In the genomic region with DNA sequence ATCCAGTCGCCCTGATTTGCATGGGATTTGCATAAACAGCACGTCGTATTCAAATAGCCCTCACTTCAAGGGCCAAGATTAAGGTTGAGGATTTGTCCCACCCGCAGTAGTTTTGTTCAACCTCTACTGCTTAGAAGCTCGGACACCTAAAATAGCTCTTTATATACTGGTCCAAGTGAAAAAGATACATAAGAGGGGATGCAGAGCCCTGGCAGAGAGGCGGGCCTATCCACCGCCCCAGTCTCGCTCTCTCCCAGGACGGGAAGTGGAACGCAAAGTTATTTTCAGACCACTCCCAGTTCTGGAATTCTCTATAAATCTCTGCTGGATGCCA, we compare ENCODE assay signal across 9 mouse cellular contexts. TPM values are rescaled to one million over a fixed set of nuclear protein-coding genes. Genes with fewer than 3 reads are reported as not detected.
DNase-seq lines count a peak whose midpoint lies in the region; ATAC-seq and TF ChIP-seq lines count a peak whose summit lies in the region.
"Had no signal": no experiment of that assay in that cellular context is flagged by ENCODE, and none has a peak within 500 bp of the region (broad histone marks: within the 10 kb centered on the region; RNA-seq: fewer than 3 reads in every experiment).

No protein-coding gene starts in this region.

- H3K27ac ChIP-seq in lung, postnatal 0 days (ENCODE audit: low read length) = no peak overlapping the region
- peak overlapping the region; percentile 87 for H3K27ac ChIP-seq in forebrain, embryonic 13.5 days
- H3K27ac ChIP-seq in limb, embryonic 10.5 days = no peak overlapping the region
- H3K27ac ChIP-seq: liver, embryonic 15.5 days had no signal

- TF ChIP-seq EP300 in lung, postnatal 0 days (IDR thresholded peaks at IDR 0.05) = no peak

- WGBS in lung, postnatal 0 days = 12% methylated on average over 10 of the region's 10 CpGs
- 5% methylated on average over 10 of the region's 10 CpGs for WGBS in forebrain, embryonic 13.5 days
- 10% methylated on average over 10 of the region's 10 CpGs for WGBS in limb, embryonic 10.5 days

- 0 out of 2 replicates have a peak overlapping the region, but pooled peaks have one; percentile 5 for H3K4me3 ChIP-seq in lung, postnatal 0 days (ENCODE audit: low read depth, low read length)
- H3K4me3 ChIP-seq in forebrain, embryonic 13.5 days = no peak overlapping the region
- 0 out of 2 replicates have a peak overlapping the region, but pooled peaks have one; percentile 13 for H3K4me3 ChIP-seq in limb, embryonic 10.5 days
- H3K4me3 ChIP-seq: liver, embryonic 15.5 days had no signal

- H3K4me2 ChIP-seq in lung, postnatal 0 days (replicated peaks; ENCODE audit: low read depth, low read length) = peak overlapping the region; percentile 42
- peak overlapping the region; percentile 46 for H3K4me2 ChIP-seq in forebrain, embryonic 13.5 days
- H3K4me2 ChIP-seq: liver, embryonic 15.5 days had no signal

- no peaks in the 10 kb centered on the region for H3K4me1 ChIP-seq in lung, postnatal 0 days (ENCODE audit: insufficient read depth, low read depth, low read length)
- peaks cover 15% of the 10 kb centered on the region for H3K4me1 ChIP-seq in forebrain, embryonic 13.5 days
- H3K4me1 ChIP-seq in limb, embryonic 10.5 days = peaks cover 17% of the 10 kb centered on the region
- H3K4me1 ChIP-seq: liver, embryonic 15.5 days had no signal

- no peak for TF ChIP-seq CTCF in lung, postnatal 0 days (IDR thresholded peaks at IDR 0.05)

- H3K9ac ChIP-seq in lung, postnatal 0 days (replicated peaks; ENCODE audit: low read depth) = no peak overlapping the region
- H3K9ac ChIP-seq in forebrain, embryonic 13.5 days = peak overlapping the region; percentile 6; the same call in 1 of the 2 replicates
- H3K9ac ChIP-seq: liver, embryonic 15.5 days had no signal

- peak; percentile 52 for ATAC-seq in lung, postnatal 0 days
- peak; percentile 83 for ATAC-seq in forebrain, embryonic 13.5 days

- H3K9me3 ChIP-seq in lung, postnatal 0 days (ENCODE audit: low read length) = no peaks in the 10 kb centered on the region
- no peaks in the 10 kb centered on the region for H3K9me3 ChIP-seq in forebrain, embryonic 13.5 days (replicated peaks)
- no peaks in the 10 kb centered on the region for H3K9me3 ChIP-seq in limb, embryonic 10.5 days (replicated peaks)
- H3K9me3 ChIP-seq: liver, embryonic 15.5 days had no signal

- peak; percentile 47 for DNase-seq in lung, postnatal 0 days (ENCODE audit: low spot score)
- no peak for DNase-seq in lung, postnatal 36 days
- DNase-seq in limb, embryonic 10.5 days (ENCODE audit: low spot score) = no peak
- DNase-seq in thymus, postnatal 4 days = no peak
- DNase-seq in c-Kit-positive CD71-positive TER-119-positive erythroid progenitor cells, embryonic 14.5 days (ENCODE audit: low spot score) = no peak
- no peak for DNase-seq in thymus, postnatal 25 days
- DNase-seq: gastrocnemius, postnatal 10 days had no signal

- no peaks in the 10 kb centered on the region for H3K27me3 ChIP-seq in lung, postnatal 0 days (replicated peaks; ENCODE audit: insufficient read depth, low read length)
- H3K27me3 ChIP-seq in forebrain, embryonic 13.5 days = no peaks in the 10 kb centered on the region
- peaks cover 14% of the 10 kb centered on the region; the same call in 1 of the 2 replicates for H3K27me3 ChIP-seq in limb, embryonic 10.5 days (ENCODE audit: low read depth, poor library complexity, severe bottlenecking)
- H3K27me3 ChIP-seq: liver, embryonic 15.5 days had no signal

- no peaks in the 10 kb centered on the region for H3K36me3 ChIP-seq in lung, postnatal 0 days (ENCODE audit: insufficient read depth, low read length)
- H3K36me3 ChIP-seq in forebrain, embryonic 13.5 days (ENCODE audit: poor library complexity, severe bottlenecking) = no peaks in the 10 kb centered on the region
- H3K36me3 ChIP-seq in limb, embryonic 10.5 days = no peaks in the 10 kb centered on the region
- H3K36me3 ChIP-seq: liver, embryonic 15.5 days had no signal

RNA-seq across cellular contexts. Expression of a gene that starts 58.4 kb away (rescaled TPM):
- 8.5 and 9.0 TPM in 2 replicates for polyA plus RNA-seq in lung, postnatal 0 days (2015; fragmentation: Nextera tagmentation; extraction: Ambion mirVana)
- polyA plus RNA-seq in forebrain, embryonic 13.5 days (2015; fragmentation: Nextera tagmentation; extraction: Ambion mirVana) = 94.1 and 97.8 TPM in 2 replicates
- 85.1 and 169 TPM in 2 replicates for polyA plus RNA-seq in limb, embryonic 10.5 days (2016; fragmentation: Nextera tagmentation; extraction: Ambion mirVana)
